Mouse (Mus musculus): ENCODE measurements around the gene Il11. TPM values are rescaled to one million over a fixed set of nuclear protein-coding genes. Genes with fewer than 3 reads are reported as not detected.

The Il11 gene
- polyA plus RNA-seq, 1 experiment from 2014 or later = 0.36 TPM

- Histone ChIP-seq H3K4me3 (replicated peaks) (peak overlapping the region; percentile 81), H3K9ac (peak overlapping the region; percentile 80), H3K4me1 (peaks cover 31% of the 10 kb centered on the region), H3K27me3 (no peaks in the 10 kb centered on the region), H3K9me3 (replicated peaks) (no peaks in the 10 kb centered on the region), H3K4me2 (replicated peaks) (peak overlapping the region; percentile 80), H3K36me3 (peaks cover 24% of the 10 kb centered on the region; the same call in 1 of the 2 replicates), H3K27ac (replicated peaks) (peak overlapping the region; percentile 91)
- ATAC-seq (ENCODE audit: insufficient number of reproducible peaks, low FRiP score, low TSS enrichment, low read depth) = peak; percentile 26
- 0% methylated on average over 14 of the region's 14 CpGs for WGBS
These were observed 42.3 kb downstream of the Il11 start for GRCm38 (mm10) chr7:4740309-4740727.

GRCm38 (mm10) chr7:4739544-4740275, 42.9 kb downstream of the Il11 start, which contains the start of gene Kmt5c:
TSS of gene Kmt5c (plus strand) at chr7:4740115.
- H3K4me3 ChIP-seq (replicated peaks) = peak within 1 kb of the TSS; percentile 81
- WGBS = under 1% methylated on average over 44 of the region's 44 CpGs
- H3K27ac ChIP-seq (replicated peaks) = peak within 1 kb of the TSS; percentile 91
- no peaks in the 10 kb centered on the region for H3K9me3 ChIP-seq (replicated peaks)
- H3K4me1 ChIP-seq = peaks cover 31% of the 10 kb centered on the region
- peaks cover 20% of the 10 kb centered on the region; the same call in 1 of the 2 replicates for H3K36me3 ChIP-seq
- H3K27me3 ChIP-seq = no peaks in the 10 kb centered on the region
- peak; percentile 98 for ATAC-seq (ENCODE audit: insufficient number of reproducible peaks, low FRiP score, low TSS enrichment, low read depth)
- peak within 1 kb of the TSS; percentile 80 for H3K9ac ChIP-seq
- H3K4me2 ChIP-seq (replicated peaks) = peak within 1 kb of the TSS; percentile 80

- Histone ChIP-seq H3K4me1 (peaks cover 31% of the 10 kb centered on the region), H3K27ac (replicated peaks) (peak overlapping the region; percentile 88)
These were observed 43.6 kb downstream of the Il11 start for GRCm38 (mm10) chr7:4739041-4739543.

GRCm38 (mm10) chr7:4732968-4733392, 49.7 kb downstream of the Il11 start:
- Histone ChIP-seq H3K4me1 (no peaks in the 10 kb centered on the region), H3K4me3 (replicated peaks) (no peak overlapping the region), H3K9ac (no peak overlapping the region), H3K27me3 (no peaks in the 10 kb centered on the region), H3K4me2 (replicated peaks) (no peak overlapping the region), H3K9me3 (replicated peaks) (no peaks in the 10 kb centered on the region), H3K27ac (replicated peaks) (no peak overlapping the region), H3K36me3 (no peaks in the 10 kb centered on the region)
- 62% methylated on average over 6 of the region's 6 CpGs for WGBS
- ATAC-seq (ENCODE audit: insufficient number of reproducible peaks, low FRiP score, low TSS enrichment, low read depth) = no peak

More at GRCm38 (mm10) chr7:4739041-4739543, 43.6 kb downstream of the Il11 start:
- Histone ChIP-seq H3K9ac (peak overlapping the region; percentile 26), H3K36me3 (peaks cover 15% of the 10 kb centered on the region; the same call in 1 of the 2 replicates), H3K27me3 (no peaks in the 10 kb centered on the region), H3K9me3 (replicated peaks) (no peaks in the 10 kb centered on the region), H3K4me3 (replicated peaks) (peak overlapping the region; percentile 81), H3K4me2 (replicated peaks) (peak overlapping the region; percentile 58)
- ATAC-seq (ENCODE audit: insufficient number of reproducible peaks, low FRiP score, low TSS enrichment, low read depth) = no peak
- WGBS = 45% methylated on average over 10 of the region's 10 CpGs

GRCm38 (mm10) chr7:4731090-4731489, 51.6 kb downstream of the Il11 start:
- 84% methylated on average over 5 of the region's 5 CpGs for WGBS
- Histone ChIP-seq H3K9ac (no peak overlapping the region), H3K27me3 (no peaks in the 10 kb centered on the region), H3K4me1 (no peaks in the 10 kb centered on the region), H3K4me2 (replicated peaks) (no peak overlapping the region), H3K36me3 (no peaks in the 10 kb centered on the region), H3K9me3 (replicated peaks) (no peaks in the 10 kb centered on the region), H3K4me3 (replicated peaks) (no peak overlapping the region), H3K27ac (replicated peaks) (no peak overlapping the region)
- no peak for ATAC-seq (ENCODE audit: insufficient number of reproducible peaks, low FRiP score, low TSS enrichment, low read depth)

GRCm38 (mm10) chr7:4725169-4725568, 57.5 kb downstream of the Il11 start, which contains the start of gene Tmem150b:
TSS of gene Tmem150b (minus strand) at chr7:4725249.
- no peak for ATAC-seq (ENCODE audit: insufficient number of reproducible peaks, low FRiP score, low TSS enrichment, low read depth)
- no peak within 1 kb of the TSS for H3K4me3 ChIP-seq (replicated peaks)
- H3K9me3 ChIP-seq (replicated peaks) = no peaks in the 10 kb centered on the region
- H3K27me3 ChIP-seq = no peaks in the 10 kb centered on the region
- 75% methylated on average over 7 of the region's 7 CpGs for WGBS
- H3K4me1 ChIP-seq = 0 out of 2 replicates have a peak, but pooled peaks cover 4% of the 10 kb centered on the region
- H3K9ac ChIP-seq = no peak within 1 kb of the TSS
- H3K4me2 ChIP-seq (replicated peaks) = no peak within 1 kb of the TSS
- no peak within 1 kb of the TSS for H3K27ac ChIP-seq (replicated peaks)
- no peaks in the 10 kb centered on the region for H3K36me3 ChIP-seq

GRCm38 (mm10) chr7:4724359-4724758, 58.3 kb downstream of the Il11 start:
- H3K4me2 ChIP-seq (replicated peaks) = no peak overlapping the region
- H3K27me3 ChIP-seq = no peaks in the 10 kb centered on the region
- ATAC-seq (ENCODE audit: insufficient number of reproducible peaks, low FRiP score, low TSS enrichment, low read depth) = no peak
- H3K9ac ChIP-seq = no peak overlapping the region
- no peaks in the 10 kb centered on the region for H3K36me3 ChIP-seq
- H3K4me1 ChIP-seq = 0 out of 2 replicates have a peak, but pooled peaks cover 4% of the 10 kb centered on the region
- 67% methylated on average over 3 of the region's 3 CpGs for WGBS
- H3K27ac ChIP-seq (replicated peaks) = no peak overlapping the region
- no peaks in the 10 kb centered on the region for H3K9me3 ChIP-seq (replicated peaks)
- no peak overlapping the region for H3K4me3 ChIP-seq (replicated peaks)

- ATAC-seq (ENCODE audit: insufficient number of reproducible peaks, low FRiP score, low TSS enrichment, low read depth) = no peak
- Histone ChIP-seq H3K36me3 (no peaks in the 10 kb centered on the region), H3K27me3 (no peaks in the 10 kb centered on the region), H3K27ac (replicated peaks) (no peak overlapping the region), H3K4me2 (replicated peaks) (peak overlapping the region; percentile 47), H3K4me3 (replicated peaks) (peak overlapping the region; percentile 33), H3K4me1 (0 out of 2 replicates have a peak, but pooled peaks cover 4% of the 10 kb centered on the region), H3K9me3 (replicated peaks) (no peaks in the 10 kb centered on the region), H3K9ac (no peak overlapping the region)
- 37% methylated on average over 12 of the region's 12 CpGs for WGBS
These were observed 59.2 kb downstream of the Il11 start for GRCm38 (mm10) chr7:4723508-4723907.

Other genes with a start within 250 kb of the Il11 start
- gene Syt5, start 235.3 kb downstream of the Il11 start, polyA plus RNA-seq (2015; fragmentation: Nextera tagmentation; extraction: Ambion mirVana) = 9.1 and 10.7 TPM in 2 replicates
- not detected in 2 replicates for gene Ptprh, start 178.8 kb downstream of the Il11 start, polyA plus RNA-seq (2015; fragmentation: Nextera tagmentation; extraction: Ambion mirVana)
- gene Tmem86b, start 151.4 kb downstream of the Il11 start, polyA plus RNA-seq (2015; fragmentation: Nextera tagmentation; extraction: Ambion mirVana) = 1.0 and 1.3 TPM in 2 replicates
- gene Ppp6r1, start 123.8 kb downstream of the Il11 start, polyA plus RNA-seq (2015; fragmentation: Nextera tagmentation; extraction: Ambion mirVana) = 9.8 and 10.3 TPM in 2 replicates
- gene Hspbp1, start 97.8 kb downstream of the Il11 start, polyA plus RNA-seq (2015; fragmentation: Nextera tagmentation; extraction: Ambion mirVana) = 80.6 and 87.7 TPM in 2 replicates
- 1.5 and 2.1 TPM in 2 replicates for gene Brsk1, start 92.3 kb downstream of the Il11 start, polyA plus RNA-seq (2015; fragmentation: Nextera tagmentation; extraction: Ambion mirVana)
- 0.13 and 0.20 TPM in 2 replicates for gene Tmem150b, start 57.6 kb downstream of the Il11 start, polyA plus RNA-seq (2015; fragmentation: Nextera tagmentation; extraction: Ambion mirVana)
- gene Kmt5c, start 42.7 kb downstream of the Il11 start, polyA plus RNA-seq (2015; fragmentation: Nextera tagmentation; extraction: Ambion mirVana) = 57.9 and 58.2 TPM in 2 replicates
- gene Cox6b2, start 29.8 kb downstream of the Il11 start, polyA plus RNA-seq (2015; fragmentation: Nextera tagmentation; extraction: Ambion mirVana) = 49.9 and 64.2 TPM in 2 replicates
- gene Fam71e2, start 11.6 kb downstream of the Il11 start, polyA plus RNA-seq (2015; fragmentation: Nextera tagmentation; extraction: Ambion mirVana) = not detected in 2 replicates
- 0.75 and 1.1 TPM in 2 replicates for gene Tmem190, start 78 bp upstream of the Il11 start, polyA plus RNA-seq (2015; fragmentation: Nextera tagmentation; extraction: Ambion mirVana)
- 11.4 and 11.8 TPM in 2 replicates for gene Tmem238, start 6.8 kb upstream of the Il11 start, polyA plus RNA-seq (2015; fragmentation: Nextera tagmentation; extraction: Ambion mirVana)
- gene Rpl28, start 10.0 kb upstream of the Il11 start, polyA plus RNA-seq (2015; fragmentation: Nextera tagmentation; extraction: Ambion mirVana) = 397 and 411 TPM in 2 replicates
- 348 and 351 TPM in 2 replicates for gene Ube2s, start 29.7 kb upstream of the Il11 start, polyA plus RNA-seq (2015; fragmentation: Nextera tagmentation; extraction: Ambion mirVana)
- 0.43 and 0.99 TPM in 2 replicates for gene Shisa7, start 61.8 kb upstream of the Il11 start, polyA plus RNA-seq (2015; fragmentation: Nextera tagmentation; extraction: Ambion mirVana)
- gene Isoc2b, start 87.4 kb upstream of the Il11 start, polyA plus RNA-seq (2015; fragmentation: Nextera tagmentation; extraction: Ambion mirVana) = 11.3 and 13.1 TPM in 2 replicates
- 0.95 and 1.2 TPM in 2 replicates for gene Isoc2a, start 94.3 kb upstream of the Il11 start, polyA plus RNA-seq (2015; fragmentation: Nextera tagmentation; extraction: Ambion mirVana)
- gene Gm36210, start 123.7 kb upstream of the Il11 start, polyA plus RNA-seq (2015; fragmentation: Nextera tagmentation; extraction: Ambion mirVana) = not detected in 2 replicates
- gene Zfp628, start 132.4 kb upstream of the Il11 start, polyA plus RNA-seq (2015; fragmentation: Nextera tagmentation; extraction: Ambion mirVana) = 4.1 and 4.9 TPM in 2 replicates
- 5.1 and 5.5 TPM in 2 replicates for gene Nat14, start 139.2 kb upstream of the Il11 start, polyA plus RNA-seq (2015; fragmentation: Nextera tagmentation; extraction: Ambion mirVana)
- gene Ssc5d, start 142.9 kb upstream of the Il11 start, polyA plus RNA-seq (2015; fragmentation: Nextera tagmentation; extraction: Ambion mirVana) = 4.7 and 5.5 TPM in 2 replicates
- gene Sbk2, start 181.5 kb upstream of the Il11 start, polyA plus RNA-seq (2015; fragmentation: Nextera tagmentation; extraction: Ambion mirVana) = 0.32 and 1.1 TPM in 2 replicates
- gene Sbk3, start 188.3 kb upstream of the Il11 start, polyA plus RNA-seq (2015; fragmentation: Nextera tagmentation; extraction: Ambion mirVana) = 0.05 and 0.25 TPM in 2 replicates
- 32.8 and 35.0 TPM in 2 replicates for gene Zfp579, start 213.3 kb upstream of the Il11 start, polyA plus RNA-seq (2015; fragmentation: Nextera tagmentation; extraction: Ambion mirVana)
- gene Zfp524, start 231.6 kb upstream of the Il11 start, polyA plus RNA-seq (2015; fragmentation: Nextera tagmentation; extraction: Ambion mirVana) = 15.2 and 15.8 TPM in 2 replicates
- gene Fiz1, start 231.8 kb upstream of the Il11 start, polyA plus RNA-seq (2015; fragmentation: Nextera tagmentation; extraction: Ambion mirVana) = 43.9 and 46.2 TPM in 2 replicates
- 1.2 TPM in 1 of 2 replicates, not detected in the other for gene Gm44973, start 232.6 kb upstream of the Il11 start, polyA plus RNA-seq (2015; fragmentation: Nextera tagmentation; extraction: Ambion mirVana)
- gene Zfp865, start 237.5 kb upstream of the Il11 start, polyA plus RNA-seq (2015; fragmentation: Nextera tagmentation; extraction: Ambion mirVana) = 8.0 and 9.0 TPM in 2 replicates
- gene Ccdc106, start 237.7 kb upstream of the Il11 start, polyA plus RNA-seq (2015; fragmentation: Nextera tagmentation; extraction: Ambion mirVana) = 35.4 and 37.8 TPM in 2 replicates

Data from embryonic facial prominence, embryonic 15.5 days (tissue).